Mouse (Mus musculus) forebrain, embryonic 11.5 days (tissue): ENCODE measurements around the gene Nav2. TPM values are rescaled to one million over a fixed set of nuclear protein-coding genes. Genes with fewer than 3 reads are reported as not detected.

Experiments
- ATAC-seq: fragments of 200-750 bp; cut with Nextera tagmentation; replicated peaks from 2 replicates; pipeline ENCODE4 v1.8.0; 2017; ENCODE audit warnings: moderate TSS enrichment; ENCODE audit not compliant: low FRiP score
- DNase-seq: peaks from one replicate; pipeline ENCODE4 v3.0.0-alpha.2; 2017; ENCODE audit warnings: low spot score
- H3K27ac ChIP-seq: fragments of 300-500 bp; sonication (generic); 2 replicates; pipeline ENCODE4 v1.5.1; 2014; ENCODE audit warnings: low read depth, low read length
- H3K27me3 ChIP-seq: fragments of 300-500 bp; sonication (generic); 2 replicates; pipeline ENCODE4 v1.6.1; 2014; ENCODE audit warnings: mild to moderate bottlenecking, low read length, mixed read lengths; ENCODE audit not compliant: control insufficient read depth, insufficient read depth
- H3K36me3 ChIP-seq: fragments of 300-500 bp; sonication (generic); 2 replicates; pipeline ENCODE4 v1.6.1; 2014; ENCODE audit warnings: mild to moderate bottlenecking, low read length, moderate library complexity, mixed read lengths; ENCODE audit not compliant: control insufficient read depth, insufficient read depth
- H3K4me1 ChIP-seq: fragments of 300-500 bp; sonication (generic); replicated peaks from 2 replicates; pipeline ENCODE4 v1.6.1; 2014; ENCODE audit warnings: low read length, mixed read lengths; ENCODE audit not compliant: control insufficient read depth, insufficient read depth
- H3K4me2 ChIP-seq: fragments of 300-500 bp; sonication (generic); 2 replicates; pipeline ENCODE4 v1.6.1; 2014; ENCODE audit warnings: low read depth, mild to moderate bottlenecking, low read length, moderate library complexity, mixed read lengths; ENCODE audit not compliant: severe bottlenecking
- H3K4me3 ChIP-seq: fragments of 300-500 bp; sonication (generic); 2 replicates; pipeline ENCODE4 v1.5.1; 2014; ENCODE audit warnings: low read depth, low read length
- H3K9ac ChIP-seq: fragments of 300-500 bp; sonication (generic); 2 replicates; pipeline ENCODE4 v1.6.1; 2014; ENCODE audit warnings: low read length
- H3K9me3 ChIP-seq: fragments of 300-500 bp; sonication (generic); 2 replicates; pipeline ENCODE4 v1.6.1; 2016; ENCODE audit warnings: low read length, mixed read lengths; ENCODE audit not compliant: control insufficient read depth
- WGBS: fragments of 180-500 bp; shearing (Covaris S2); extraction: QIAGEN DNeasy Blood & Tissue Kit; methylation state at CpG from one replicate; pipeline ENCODE4 v1.1.7; 2014; 5-methylcytosine and 5-hydroxymethylcytosine counted together
- polyA plus RNA-seq: library from polyadenylated mRNA; unstranded; fragments of >200 nt; fragmentation: Nextera tagmentation; extraction: Ambion mirVana; gene quantifications from 2 replicates; pipeline ENCODE4 v1.2.1, GENCODE M21; 2014

Nav2 gene
- polyA plus RNA-seq, 1 experiment from 2014 or later = 7.2 TPM

DNA sequence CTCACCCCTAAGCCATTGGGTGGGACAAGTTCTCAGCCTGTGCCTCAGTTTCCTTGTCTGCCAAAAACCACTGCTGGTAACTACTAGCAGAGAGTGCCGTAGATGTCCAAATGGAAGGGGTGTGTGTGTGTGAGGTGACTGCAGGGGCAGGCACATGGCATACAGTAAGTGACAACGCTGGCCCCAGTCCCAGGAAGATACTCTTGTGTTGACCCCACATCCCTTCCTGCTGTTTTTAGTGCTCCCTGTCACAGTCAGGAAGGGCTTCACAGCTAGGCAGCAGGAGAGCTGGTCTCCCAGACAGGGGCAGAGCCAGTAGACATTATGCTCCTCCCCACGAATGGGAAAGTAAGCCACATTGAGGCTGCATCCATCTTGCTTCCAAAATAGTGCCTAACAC is 264.4 kb downstream of the Nav2 start:
- 73% methylated on average over 3 of the region's 3 CpGs for WGBS
- Histone ChIP-seq H3K9me3 (no peaks in the 10 kb centered on the region), H3K27ac (no peak overlapping the region), H3K4me2 (no peak overlapping the region), H3K9ac (no peak overlapping the region), H3K4me3 (no peak overlapping the region), H3K36me3 (no peaks in the 10 kb centered on the region), H3K27me3 (no peaks in the 10 kb centered on the region; the same call in 1 of the 2 replicates), H3K4me1 (no peaks in the 10 kb centered on the region)
- ATAC-seq (no peak), DNase-seq (no peak)

DNA sequence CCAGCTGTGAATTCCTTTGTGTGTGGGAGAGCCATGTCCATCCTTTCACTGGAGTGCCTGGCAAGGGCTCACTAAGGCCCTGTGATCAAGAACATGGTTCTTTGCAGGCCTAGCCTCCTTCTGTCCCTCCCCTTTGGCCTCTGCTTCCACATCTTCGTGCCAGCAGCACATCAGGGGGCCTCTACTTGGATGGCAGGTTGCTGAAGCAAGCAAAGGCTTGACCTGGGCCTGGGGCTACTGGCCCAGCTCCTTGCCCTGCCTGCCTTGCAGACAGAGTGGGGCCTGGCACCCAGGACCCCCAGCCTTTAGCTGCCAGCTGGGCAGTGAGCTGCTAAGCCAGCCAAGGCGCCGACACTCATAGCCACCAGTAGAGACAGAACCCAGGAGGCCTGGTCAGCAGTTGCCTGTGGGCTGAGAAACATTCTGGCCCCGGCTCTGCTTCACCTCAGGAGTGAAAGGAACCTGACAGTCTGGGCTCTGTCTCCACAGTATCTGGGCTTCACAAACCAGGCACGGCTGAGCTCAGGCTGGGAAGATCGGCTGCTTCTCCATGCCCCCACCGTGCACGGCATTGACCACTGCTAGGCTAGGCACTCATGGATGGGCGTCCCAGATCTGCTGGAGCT is 267.4 kb downstream of the Nav2 start:
- no peaks in the 10 kb centered on the region; the same call in 1 of the 2 replicates for H3K27me3 ChIP-seq
- no peak overlapping the region for H3K9ac ChIP-seq
- H3K4me3 ChIP-seq = no peak overlapping the region
- H3K4me2 ChIP-seq = no peak overlapping the region
- no peaks in the 10 kb centered on the region for H3K36me3 ChIP-seq
- WGBS = 85% methylated on average over 9 of the region's 9 CpGs
- no peaks in the 10 kb centered on the region for H3K4me1 ChIP-seq
- no peak overlapping the region for H3K27ac ChIP-seq
- DNase-seq (no peak), ATAC-seq (no peak)
- no peaks in the 10 kb centered on the region for H3K9me3 ChIP-seq

DNA sequence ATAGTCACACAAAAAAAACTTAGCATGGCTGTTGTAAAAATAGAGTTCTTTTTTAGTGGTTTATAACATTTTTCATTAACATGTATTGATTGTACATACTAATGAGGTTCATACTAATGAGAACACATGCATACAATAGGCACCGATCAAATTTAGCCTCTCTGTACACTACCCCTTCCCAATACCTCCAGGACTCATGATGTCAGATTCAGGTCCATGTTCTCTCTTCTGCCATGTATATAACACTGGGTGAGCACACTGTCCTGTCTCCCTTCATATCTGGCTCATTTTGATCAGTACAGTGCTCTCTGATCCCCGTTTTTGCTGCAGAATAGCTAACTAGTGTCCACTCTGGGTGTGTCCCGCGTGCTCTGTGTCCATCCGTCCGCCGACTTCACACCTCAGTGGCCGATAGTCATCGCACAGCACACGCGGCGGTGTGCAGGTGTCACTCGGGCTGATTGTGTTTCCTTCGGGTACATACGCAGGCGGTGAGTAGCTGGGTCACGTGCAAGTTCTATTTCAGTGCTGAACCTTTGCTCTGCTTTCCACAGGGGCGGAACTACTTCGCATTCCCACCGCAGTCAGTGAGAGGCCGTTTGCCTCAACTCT is 268.2 kb downstream of the Nav2 start:
- WGBS = 93% methylated on average over 21 of the region's 21 CpGs
- ATAC-seq = 0 out of 2 replicates have a peak, but pooled peaks have one; percentile 12

DNA sequence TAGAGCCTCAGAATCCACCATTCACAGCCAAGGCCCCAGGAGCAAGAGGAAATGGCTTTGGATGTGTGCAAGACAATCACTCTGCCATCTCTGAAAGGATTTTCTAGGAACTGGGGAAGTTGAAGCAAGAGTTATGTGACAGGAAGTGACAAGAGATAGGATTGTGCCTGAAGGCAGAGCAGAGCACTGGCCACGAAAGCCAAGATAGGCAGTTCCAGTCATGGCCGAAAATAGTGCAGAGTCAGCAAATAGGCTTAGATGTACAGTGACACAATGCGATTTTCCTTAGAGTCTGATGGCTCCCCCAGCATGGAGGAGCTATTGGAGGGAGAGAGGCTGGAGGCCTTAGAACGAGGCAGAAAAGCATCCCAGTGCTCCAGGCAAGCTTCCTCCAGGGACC is 269.7 kb downstream of the Nav2 start:
- Histone ChIP-seq H3K9me3 (no peaks in the 10 kb centered on the region), H3K27me3 (no peaks in the 10 kb centered on the region; the same call in 1 of the 2 replicates), H3K4me1 (no peaks in the 10 kb centered on the region), H3K27ac (no peak overlapping the region), H3K9ac (no peak overlapping the region), H3K36me3 (no peaks in the 10 kb centered on the region), H3K4me2 (no peak overlapping the region), H3K4me3 (no peak overlapping the region)
- WGBS = 87% methylated on average over 4 of the region's 4 CpGs
- DNase-seq (no peak), ATAC-seq (no peak)

More for the DNA sequence above, 268.2 kb downstream of the Nav2 start:
- H3K4me1 ChIP-seq = no peaks in the 10 kb centered on the region
- H3K36me3 ChIP-seq = no peaks in the 10 kb centered on the region
- DNase-seq = no peak
- H3K27me3 ChIP-seq = no peaks in the 10 kb centered on the region; the same call in 1 of the 2 replicates
- no peak overlapping the region for H3K4me2 ChIP-seq
- no peak overlapping the region for H3K27ac ChIP-seq
- H3K4me3 ChIP-seq = no peak overlapping the region
- no peak overlapping the region for H3K9ac ChIP-seq
- no peaks in the 10 kb centered on the region for H3K9me3 ChIP-seq

DNA sequence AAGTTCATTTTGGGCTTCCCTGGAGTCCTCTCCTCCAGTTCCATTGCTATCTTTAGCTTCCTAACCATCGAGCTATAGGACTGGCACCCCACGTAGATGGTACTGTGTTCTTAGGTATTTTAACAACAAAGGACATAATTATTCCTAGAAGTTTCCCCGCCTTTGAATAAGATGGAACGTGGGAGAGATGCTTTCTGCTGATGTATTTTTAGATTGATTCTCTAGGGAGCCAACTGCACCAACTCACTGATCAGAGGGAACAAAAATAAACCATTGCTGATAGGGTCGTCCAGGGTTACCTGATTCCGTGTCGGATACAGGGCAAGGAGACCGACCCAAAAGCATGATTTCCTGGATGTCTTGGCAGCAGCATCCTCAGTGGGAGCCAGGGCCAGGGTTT is 272.5 kb downstream of the Nav2 start:
- ATAC-seq = no peak
- DNase-seq = no peak
- H3K27me3 ChIP-seq = no peaks in the 10 kb centered on the region
- H3K4me1 ChIP-seq = no peaks in the 10 kb centered on the region
- no peaks in the 10 kb centered on the region for H3K9me3 ChIP-seq
- no peak overlapping the region for H3K4me3 ChIP-seq
- H3K27ac ChIP-seq = no peak overlapping the region
- no peak overlapping the region for H3K4me2 ChIP-seq
- no peak overlapping the region for H3K9ac ChIP-seq
- no peaks in the 10 kb centered on the region for H3K36me3 ChIP-seq
- WGBS = 88% methylated on average over 8 of the region's 8 CpGs

DNA sequence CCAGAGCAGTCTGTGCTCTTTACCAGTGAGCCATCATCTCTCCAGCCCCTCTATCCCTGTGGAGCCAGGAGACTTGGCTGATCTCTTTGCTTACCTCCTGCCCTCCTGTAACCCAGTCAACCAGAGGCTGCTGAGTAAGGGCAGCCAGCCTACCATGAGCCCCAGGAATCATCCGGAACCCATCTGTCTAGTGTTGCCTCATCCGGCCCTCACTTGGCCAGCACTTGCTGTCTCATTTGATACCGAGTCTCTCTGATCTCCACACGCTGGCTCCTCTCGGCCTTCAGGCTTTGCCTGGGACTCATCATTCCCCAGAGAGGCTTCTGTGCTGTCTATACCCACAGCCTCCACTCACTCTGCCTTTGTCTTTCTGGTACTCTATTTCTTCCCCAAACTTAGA is 273.9 kb downstream of the Nav2 start:
- no peak overlapping the region for H3K9ac ChIP-seq
- H3K4me3 ChIP-seq = no peak overlapping the region
- no peak overlapping the region for H3K4me2 ChIP-seq
- DNase-seq (no peak), ATAC-seq (no peak)
- H3K27ac ChIP-seq = no peak overlapping the region
- H3K27me3 ChIP-seq = no peaks in the 10 kb centered on the region
- H3K36me3 ChIP-seq = no peaks in the 10 kb centered on the region
- H3K9me3 ChIP-seq = no peaks in the 10 kb centered on the region
- no peaks in the 10 kb centered on the region for H3K4me1 ChIP-seq
- 88% methylated on average over 5 of the region's 5 CpGs for WGBS

DNA sequence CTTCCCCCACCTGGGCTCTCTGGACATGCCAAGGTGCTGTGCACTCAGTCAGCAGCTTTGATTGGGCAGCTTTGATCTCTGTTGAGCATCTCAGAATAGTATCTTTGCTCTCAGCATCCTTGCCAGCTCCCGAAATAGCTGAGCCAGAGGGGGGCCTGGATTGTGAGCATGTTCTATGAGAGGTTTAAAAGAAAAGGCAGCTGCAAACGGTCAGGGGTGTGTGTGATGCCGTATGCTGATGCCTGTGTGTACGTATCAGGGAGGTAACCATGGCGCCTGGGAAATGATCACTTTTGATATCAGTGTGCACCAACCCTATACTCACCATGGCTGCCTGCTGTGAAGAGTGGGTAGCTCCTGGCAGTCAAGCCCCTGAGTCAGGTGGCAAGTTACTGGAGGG is 275.2 kb downstream of the Nav2 start:
- Histone ChIP-seq H3K4me1 (no peaks in the 10 kb centered on the region), H3K4me2 (no peak overlapping the region), H3K27me3 (no peaks in the 10 kb centered on the region), H3K36me3 (no peaks in the 10 kb centered on the region), H3K27ac (no peak overlapping the region), H3K9me3 (no peaks in the 10 kb centered on the region), H3K9ac (no peak overlapping the region), H3K4me3 (no peak overlapping the region)
- WGBS = 69% methylated on average over 5 of the region's 5 CpGs
- ATAC-seq (no peak), DNase-seq (no peak)

DNA sequence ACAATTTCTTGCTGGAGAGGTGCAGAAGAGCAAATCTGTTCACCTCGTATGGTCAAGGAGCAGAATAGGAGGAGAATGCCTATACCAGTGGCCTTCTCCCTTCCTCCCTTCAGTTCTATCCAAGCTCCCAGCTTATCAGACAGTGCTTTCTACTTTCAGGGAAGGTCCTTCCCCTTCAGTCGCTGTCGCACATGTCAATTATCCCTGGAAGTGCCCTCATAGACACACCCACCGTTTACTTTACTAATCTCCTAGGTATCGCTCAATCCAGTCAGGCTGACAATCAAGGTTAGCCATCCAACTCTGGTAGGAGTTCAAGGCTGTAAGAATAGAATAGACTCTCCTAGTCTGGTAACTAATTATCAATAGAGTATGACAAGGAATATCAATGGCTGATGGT is 277.5 kb downstream of the Nav2 start:
- no peaks in the 10 kb centered on the region for H3K27me3 ChIP-seq
- DNase-seq (no peak), ATAC-seq (no peak)
- WGBS = 87% methylated on average over 5 of the region's 5 CpGs
- H3K4me3 ChIP-seq = no peak overlapping the region
- H3K36me3 ChIP-seq = no peaks in the 10 kb centered on the region
- H3K9me3 ChIP-seq = no peaks in the 10 kb centered on the region
- H3K4me1 ChIP-seq = no peaks in the 10 kb centered on the region
- no peak overlapping the region for H3K27ac ChIP-seq
- H3K4me2 ChIP-seq = no peak overlapping the region
- no peak overlapping the region for H3K9ac ChIP-seq

DNA sequence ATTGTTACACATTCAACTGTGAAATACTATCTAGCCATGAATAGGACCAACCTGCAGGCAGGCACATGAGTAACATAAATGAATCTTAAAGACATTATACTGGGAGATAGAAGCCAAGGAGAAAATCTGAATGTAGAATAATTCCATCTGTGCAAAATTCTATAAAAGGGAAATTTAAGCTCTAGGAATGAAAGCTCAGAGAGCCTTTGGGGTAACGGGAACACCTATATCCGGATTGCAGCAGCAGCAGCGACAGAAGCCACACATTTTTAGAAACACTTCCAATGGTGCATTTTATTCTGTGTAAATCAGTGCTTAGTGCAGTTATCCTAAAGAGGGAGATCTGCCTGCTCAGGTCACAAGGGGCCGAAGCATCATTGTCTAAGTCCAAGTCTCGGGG is 280.8 kb downstream of the Nav2 start:
- WGBS = 86% methylated on average over 5 of the region's 5 CpGs
- Histone ChIP-seq H3K36me3 (no peaks in the 10 kb centered on the region), H3K4me1 (no peaks in the 10 kb centered on the region)

More for the DNA sequence above, 280.8 kb downstream of the Nav2 start:
- H3K4me2 ChIP-seq = no peak overlapping the region
- no peaks in the 10 kb centered on the region for H3K9me3 ChIP-seq
- H3K27me3 ChIP-seq = no peaks in the 10 kb centered on the region
- H3K9ac ChIP-seq = no peak overlapping the region
- H3K27ac ChIP-seq = no peak overlapping the region
- no peak overlapping the region for H3K4me3 ChIP-seq
- ATAC-seq = no peak
- no peak for DNase-seq
